Mouse (Mus musculus): ENCODE measurements around the gene Gm10974.

Gene Gm10974

GRCm38 (mm10) chr7:66365904-66366303 lies at the start of gene Gm10974:
Gm10974 (plus strand) TSS chr7:66365905.
- DNase-seq (ENCODE audit: low read depth, low spot score) = peak; percentile 98

- DNase-seq (ENCODE audit: low read depth, low spot score) = no peak
Observed at GRCm38 (mm10) chr7:66318147-66318546, 47.6 kb upstream of the Gm10974 start.

GRCm38 (mm10) chr7:66320996-66321395 lies 44.7 kb upstream of the Gm10974 start:
- peak; percentile 33 for DNase-seq (ENCODE audit: low read depth, low spot score)

- no peak for DNase-seq (ENCODE audit: low read depth, low spot score)
Observed at GRCm38 (mm10) chr7:66323252-66324015, 42.3 kb upstream of the Gm10974 start.

- peak; percentile 51 for DNase-seq (ENCODE audit: low read depth, low spot score)
Observed at GRCm38 (mm10) chr7:66325419-66326053, 40.2 kb upstream of the Gm10974 start.

GRCm38 (mm10) chr7:66327516-66327915 lies 38.2 kb upstream of the Gm10974 start:
- no peak for DNase-seq (ENCODE audit: low read depth, low spot score)

GRCm38 (mm10) chr7:66330610-66331009 lies 35.1 kb upstream of the Gm10974 start:
- DNase-seq (ENCODE audit: low read depth, low spot score) = no peak

- DNase-seq (ENCODE audit: low read depth, low spot score) = no peak
Observed at GRCm38 (mm10) chr7:66332340-66332739, 33.4 kb upstream of the Gm10974 start.

GRCm38 (mm10) chr7:66333906-66334500 lies 31.7 kb upstream of the Gm10974 start:
- DNase-seq (ENCODE audit: low read depth, low spot score) = no peak

GRCm38 (mm10) chr7:66336955-66337354 lies 28.8 kb upstream of the Gm10974 start:
- no peak for DNase-seq (ENCODE audit: low read depth, low spot score)

GRCm38 (mm10) chr7:66339625-66340024 lies 26.1 kb upstream of the Gm10974 start:
- peak; percentile 86 for DNase-seq (ENCODE audit: low read depth, low spot score)

GRCm38 (mm10) chr7:66340044-66340443 lies 25.7 kb upstream of the Gm10974 start:
- DNase-seq (ENCODE audit: low read depth, low spot score) = no peak

- DNase-seq (ENCODE audit: low read depth, low spot score) = peak; percentile 80
Observed at GRCm38 (mm10) chr7:66342323-66342722, 23.4 kb upstream of the Gm10974 start.

GRCm38 (mm10) chr7:66342831-66343230 lies 22.9 kb upstream of the Gm10974 start:
- DNase-seq (ENCODE audit: low read depth, low spot score) = no peak

GRCm38 (mm10) chr7:66343307-66343706 lies 22.4 kb upstream of the Gm10974 start:
- peak; percentile 76 for DNase-seq (ENCODE audit: low read depth, low spot score)

- no peak for DNase-seq (ENCODE audit: low read depth, low spot score)
Observed at GRCm38 (mm10) chr7:66346959-66347663, 18.6 kb upstream of the Gm10974 start.

- DNase-seq (ENCODE audit: low read depth, low spot score) = no peak
Observed at GRCm38 (mm10) chr7:66348588-66348987, 17.1 kb upstream of the Gm10974 start.

GRCm38 (mm10) chr7:66349670-66350069 lies 16.0 kb upstream of the Gm10974 start:
- no peak for DNase-seq (ENCODE audit: low read depth, low spot score)

- DNase-seq (ENCODE audit: low read depth, low spot score) = no peak
Observed at GRCm38 (mm10) chr7:66351074-66351473, 14.6 kb upstream of the Gm10974 start.

GRCm38 (mm10) chr7:66354911-66355310 lies 10.8 kb upstream of the Gm10974 start:
- DNase-seq (ENCODE audit: low read depth, low spot score) = no peak

GRCm38 (mm10) chr7:66355791-66356522 lies 9.7 kb upstream of the Gm10974 start:
- no peak for DNase-seq (ENCODE audit: low read depth, low spot score)

Measured in 3T3-L1 (cell line).